Mouse (Mus musculus): Measurements from ENCODE around the gene Gse1.

The Gse1 gene

GRCm38 (mm10) chr8:120234866-120235265 is 6.6 kb downstream of the Gse1 start:
- no peak for DNase-seq (ENCODE audit: low read depth, low spot score)

- no peak for DNase-seq (ENCODE audit: low read depth, low spot score)
These were observed 15.0 kb downstream of the Gse1 start for GRCm38 (mm10) chr8:120243222-120243621.

- DNase-seq (ENCODE audit: low read depth, low spot score), result no peak
These were observed 15.7 kb downstream of the Gse1 start for GRCm38 (mm10) chr8:120243916-120244451.

GRCm38 (mm10) chr8:120244553-120244952 is 16.3 kb downstream of the Gse1 start:
- no peak for DNase-seq (ENCODE audit: low read depth, low spot score)

- no peak for DNase-seq (ENCODE audit: low read depth, low spot score)
These were observed 19.4 kb downstream of the Gse1 start for GRCm38 (mm10) chr8:120247618-120248017.

GRCm38 (mm10) chr8:120248031-120248430 is 19.8 kb downstream of the Gse1 start:
- DNase-seq (ENCODE audit: low read depth, low spot score), result no peak

GRCm38 (mm10) chr8:120248451-120248850 is 20.2 kb downstream of the Gse1 start:
- DNase-seq (ENCODE audit: low read depth, low spot score), result no peak

GRCm38 (mm10) chr8:120249800-120250336 is 21.6 kb downstream of the Gse1 start:
- DNase-seq (ENCODE audit: low read depth, low spot score), result no peak

- peak; percentile 70 for DNase-seq (ENCODE audit: low read depth, low spot score)
These were observed 22.6 kb downstream of the Gse1 start for GRCm38 (mm10) chr8:120250750-120251410.

- DNase-seq (ENCODE audit: low read depth, low spot score), result peak; percentile 70
These were observed 23.3 kb downstream of the Gse1 start for GRCm38 (mm10) chr8:120251411-120252035.

- DNase-seq (ENCODE audit: low read depth, low spot score), result no peak
These were observed 25.4 kb downstream of the Gse1 start for GRCm38 (mm10) chr8:120253626-120254025.

- DNase-seq (ENCODE audit: low read depth, low spot score), result no peak
These were observed 27.2 kb downstream of the Gse1 start for GRCm38 (mm10) chr8:120255406-120255987.

GRCm38 (mm10) chr8:120256958-120257357 is 28.7 kb downstream of the Gse1 start:
- DNase-seq (ENCODE audit: low read depth, low spot score), result no peak

- DNase-seq (ENCODE audit: low read depth, low spot score), result no peak
These were observed 30.9 kb downstream of the Gse1 start for GRCm38 (mm10) chr8:120259206-120259605.

GRCm38 (mm10) chr8:120260677-120261076 is 32.4 kb downstream of the Gse1 start:
- DNase-seq (ENCODE audit: low read depth, low spot score), result no peak

GRCm38 (mm10) chr8:120261338-120262120 is 33.3 kb downstream of the Gse1 start:
- DNase-seq (ENCODE audit: low read depth, low spot score), result no peak

GRCm38 (mm10) chr8:120263879-120264278 is 35.6 kb downstream of the Gse1 start:
- DNase-seq (ENCODE audit: low read depth, low spot score), result no peak

GRCm38 (mm10) chr8:120264388-120264943 is 36.2 kb downstream of the Gse1 start:
- DNase-seq (ENCODE audit: low read depth, low spot score), result no peak

- peak; percentile 89 for DNase-seq (ENCODE audit: low read depth, low spot score)
These were observed 36.7 kb downstream of the Gse1 start for GRCm38 (mm10) chr8:120264944-120265453.

- DNase-seq (ENCODE audit: low read depth, low spot score), result peak; percentile 62
These were observed 37.2 kb downstream of the Gse1 start for GRCm38 (mm10) chr8:120265471-120265870.

- DNase-seq (ENCODE audit: low read depth, low spot score), result peak; percentile 80
These were observed 40.3 kb downstream of the Gse1 start for GRCm38 (mm10) chr8:120268541-120268980.
